Mouse (Mus musculus): Measurements from ENCODE around the gene Slc27a2.

DNA sequence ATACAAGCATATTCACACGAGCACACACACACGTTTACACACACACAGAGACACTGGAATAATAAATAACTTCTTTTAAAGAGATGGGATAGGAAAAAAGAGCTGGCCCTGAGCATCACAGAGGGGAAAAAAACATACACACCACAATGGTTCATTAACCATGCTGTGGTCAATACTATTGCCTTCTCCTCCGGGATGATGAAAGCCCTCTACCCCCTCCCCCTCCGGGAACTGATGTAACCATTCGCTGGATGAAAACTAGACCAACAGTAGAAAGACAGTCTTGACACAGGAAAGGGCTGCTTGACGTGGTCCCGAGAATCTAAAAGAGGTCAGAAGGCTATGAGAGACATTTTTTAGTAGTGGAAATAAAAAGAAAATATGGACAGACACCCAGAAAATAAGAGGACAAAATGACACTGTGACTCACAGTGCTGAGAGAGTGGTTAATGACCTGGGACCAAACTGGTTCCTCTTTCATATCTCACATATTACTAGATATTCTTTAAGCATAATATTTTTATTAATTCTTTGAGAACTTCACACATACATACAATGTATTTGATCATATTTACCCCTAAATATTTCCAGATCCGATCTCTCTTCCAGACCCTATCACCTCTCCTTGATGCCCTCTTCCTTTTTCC, 840 bp upstream of the Slc27a2 start:
- TF ChIP-seq ZC3H11A (IDR thresholded peaks at IDR 0.05; ENCODE audit: low read depth, low read length) = no peak
- TF ChIP-seq POLR2AphosphoS5 (IDR thresholded peaks at IDR 0.05; ENCODE audit: borderline replicate concordance, low read depth, low read length) = no peak
- no peak for TF ChIP-seq POLR2A (IDR thresholded peaks at IDR 0.05; ENCODE audit: control insufficient read depth in 1 of 2, insufficient read depth in 1 of 2, low read depth in 1 of 2, low read length in 2 of 2, poor library complexity in 1 of 2)
- no peak for TF ChIP-seq TBP (IDR thresholded peaks at IDR 0.05; ENCODE audit: low read depth, low read length)
- TF ChIP-seq CTCF (IDR thresholded peaks at IDR 0.05 in 2 of 3, conservative IDR thresholded peaks at IDR 0.05 in 1 of 3; ENCODE audit: control insufficient read depth in 1 of 3, insufficient read depth in 1 of 3, low read depth in 2 of 3, low read length in 3 of 3, poor library complexity in 1 of 3, severe bottlenecking in 1 of 3) = no peak
- TF ChIP-seq TAL1 (IDR thresholded peaks at IDR 0.05; ENCODE audit: low read length) = no peak
- no peak for TF ChIP-seq ELF1 (IDR thresholded peaks at IDR 0.05; ENCODE audit: low read depth, low read length)
- TF ChIP-seq GATA1 (IDR thresholded peaks at IDR 0.05; ENCODE audit: low read depth, low read length) = no peak
- TF ChIP-seq KAT2A (conservative IDR thresholded peaks at IDR 0.05; ENCODE audit: low read depth, low read length) = no peak
- no peak for TF ChIP-seq RAD21 (IDR thresholded peaks at IDR 0.05; ENCODE audit: low read depth, low read length)
- no peak for TF ChIP-seq EP300 (IDR thresholded peaks at IDR 0.05; ENCODE audit: low read depth in 1 of 2, low read length in 2 of 2)
- no peak for TF ChIP-seq ZNF384 (IDR thresholded peaks at IDR 0.05; ENCODE audit: low read depth, low read length)
